Mouse (Mus musculus) ES-Bruce4 (cell line): Measurements from ENCODE around the gene Metap1d.

Experiments used
- CTCF ChIP-seq: IDR thresholded peaks from one replicate; pipeline ENCODE4 v1.8.1; 2011; ENCODE audit warnings: low read depth, low read length
- EP300 ChIP-seq: IDR thresholded peaks from 2 replicates; pipeline ENCODE4 v1.6.1; 2011; ENCODE audit warnings: low read depth, low read length; ENCODE audit not compliant: insufficient read depth
- POLR2A ChIP-seq: IDR thresholded peaks from one replicate; pipeline ENCODE4 v1.8.1; 2011; ENCODE audit warnings: low read length; ENCODE audit not compliant: insufficient read depth

DNA sequence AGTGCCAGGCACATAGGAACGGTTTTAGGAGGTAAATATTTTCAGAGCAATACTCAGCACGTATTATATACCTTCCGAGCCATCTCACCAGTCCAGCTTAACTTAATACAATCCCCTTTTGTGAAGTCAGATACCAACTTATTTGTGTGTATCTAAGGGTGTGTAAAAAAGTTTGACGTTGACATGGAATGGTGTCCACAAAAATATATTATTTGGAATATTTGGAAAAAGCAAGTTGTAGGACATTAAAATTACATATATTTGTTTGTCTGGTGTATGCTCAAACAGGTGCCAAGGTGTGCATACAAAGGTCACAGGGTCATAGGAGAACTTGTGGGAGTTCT, 813 bp downstream of the Metap1d start:
- no peak for TF ChIP-seq EP300
- no peak for TF ChIP-seq POLR2A
- TF ChIP-seq CTCF = no peak
